Mouse (Mus musculus): ENCODE results near the gene Topbp1.

Gene Topbp1

GRCm38 (mm10) chr9:103386573-103386972, 81.6 kb downstream of the Topbp1 start:
- DNase-seq (ENCODE audit: low read depth, low spot score), result no peak

GRCm38 (mm10) chr9:103387011-103387653, 82.1 kb downstream of the Topbp1 start:
- DNase-seq (ENCODE audit: low read depth, low spot score), result no peak

DNA sequence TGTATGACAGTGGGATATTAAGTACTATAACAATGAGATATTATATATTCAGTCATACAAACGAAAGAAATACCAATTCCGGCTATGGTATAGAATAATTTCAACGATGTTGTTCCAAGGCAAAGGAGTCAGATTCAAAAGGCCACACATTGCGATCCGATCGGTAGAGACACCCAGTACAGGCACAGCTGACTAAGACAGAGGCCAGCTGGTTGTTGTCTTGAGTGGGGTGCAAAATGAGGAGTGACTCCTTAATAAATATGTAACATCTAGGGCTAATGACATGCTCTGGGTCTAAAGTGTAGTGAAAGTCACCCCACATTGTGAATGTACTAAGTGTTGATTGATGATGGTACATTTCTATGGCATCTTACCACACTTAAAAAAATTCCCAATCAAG, 84.2 kb downstream of the Topbp1 start:
- no peak for DNase-seq (ENCODE audit: low read depth, low spot score)

DNA sequence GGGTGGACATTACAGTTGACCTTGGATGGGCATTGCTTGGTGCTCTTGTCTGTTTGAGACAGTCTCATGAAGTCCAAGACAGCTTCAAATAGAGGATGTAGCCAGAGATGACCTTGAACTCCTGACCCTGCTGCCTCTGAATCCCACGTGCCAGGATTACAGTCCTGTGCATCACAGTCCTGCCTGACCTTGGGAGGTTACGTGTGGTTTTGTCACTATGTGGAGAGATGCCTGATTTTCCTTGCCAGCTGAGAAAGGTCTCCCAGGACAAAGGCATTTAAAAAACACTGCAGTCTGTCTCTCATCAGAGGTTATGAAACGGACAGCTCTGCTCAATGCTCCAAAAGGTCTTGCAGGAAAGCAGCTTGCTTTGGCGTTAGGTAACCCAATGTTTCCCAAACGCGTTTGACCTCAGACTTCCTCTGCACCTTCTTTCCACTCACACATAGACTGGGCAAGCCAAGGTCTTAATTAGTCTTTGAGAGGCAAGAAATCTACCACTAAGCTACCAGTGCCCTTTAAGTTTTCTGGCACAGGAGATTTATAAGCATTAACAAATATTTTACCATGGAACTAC, 86.9 kb downstream of the Topbp1 start:
- DNase-seq (ENCODE audit: low read depth, low spot score), result no peak

DNA sequence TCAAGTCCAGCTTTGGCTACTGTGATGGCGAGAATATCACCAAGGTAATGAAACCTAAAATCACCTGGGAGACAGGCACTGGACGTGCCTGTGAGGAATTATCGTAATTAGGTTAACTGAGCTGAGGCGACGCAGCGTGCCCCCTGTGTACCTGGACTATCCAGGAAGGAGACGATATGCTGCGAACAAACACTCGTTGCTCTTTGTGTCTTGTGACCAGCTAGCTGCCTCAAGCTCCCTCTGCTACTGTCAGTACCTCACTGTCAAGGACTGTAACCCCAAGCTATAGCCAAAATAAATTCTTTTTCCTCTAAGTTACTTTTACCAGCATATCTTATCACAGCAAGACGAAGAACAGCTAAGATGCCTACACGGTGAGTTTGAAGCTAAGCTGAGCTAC, 88.2 kb downstream of the Topbp1 start:
- DNase-seq (ENCODE audit: low read depth, low spot score), result no peak

GRCm38 (mm10) chr9:103398509-103399157, 93.6 kb downstream of the Topbp1 start:
- DNase-seq (ENCODE audit: low read depth, low spot score), result no peak

Data from ZHBTc4 (cell line).